Mouse (Mus musculus) kidney, postnatal 10 days (tissue): Measurements from ENCODE around the gene Arsa.
A peak's percentile ranks its signal among the peaks of the same experiment; 100 is the strongest.

Experiments used
- DNase-seq: peaks from one replicate; pipeline ENCODE4 v3.0.0; 2021; ENCODE audit warnings: mixed read lengths

The Arsa gene

GRCm38 (mm10) chr15:89477091-89477491 lies at the start of gene Arsa:
Arsa (minus strand) TSS chr15:89477425.
- DNase-seq, result peak; percentile 66

- DNase-seq, result no peak
Measured at GRCm38 (mm10) chr15:89526776-89527325, 49.6 kb upstream of the Arsa start.

GRCm38 (mm10) chr15:89525896-89526295 lies 48.7 kb upstream of the Arsa start:
- no peak for DNase-seq

DNA sequence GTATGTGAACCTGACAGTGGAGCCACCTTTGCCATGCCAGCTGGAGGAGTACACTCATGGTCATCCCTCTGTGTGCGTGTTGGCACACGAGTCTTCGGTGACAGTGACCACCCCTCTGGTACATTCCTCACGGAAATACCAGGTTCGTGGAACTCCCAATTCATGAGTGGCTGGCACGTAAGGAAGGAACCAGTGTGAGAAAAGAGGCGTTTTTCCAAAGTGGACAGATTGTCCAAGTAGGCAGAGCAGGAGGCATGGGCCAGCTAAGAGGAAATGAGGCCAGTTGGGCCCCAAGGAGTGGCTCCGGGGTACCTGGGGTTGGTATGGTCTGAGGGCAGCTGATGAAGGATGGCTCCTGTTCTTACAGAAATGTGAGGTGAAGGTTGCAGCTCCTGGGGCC lies 48.2 kb upstream of the Arsa start:
- no peak for DNase-seq

DNA sequence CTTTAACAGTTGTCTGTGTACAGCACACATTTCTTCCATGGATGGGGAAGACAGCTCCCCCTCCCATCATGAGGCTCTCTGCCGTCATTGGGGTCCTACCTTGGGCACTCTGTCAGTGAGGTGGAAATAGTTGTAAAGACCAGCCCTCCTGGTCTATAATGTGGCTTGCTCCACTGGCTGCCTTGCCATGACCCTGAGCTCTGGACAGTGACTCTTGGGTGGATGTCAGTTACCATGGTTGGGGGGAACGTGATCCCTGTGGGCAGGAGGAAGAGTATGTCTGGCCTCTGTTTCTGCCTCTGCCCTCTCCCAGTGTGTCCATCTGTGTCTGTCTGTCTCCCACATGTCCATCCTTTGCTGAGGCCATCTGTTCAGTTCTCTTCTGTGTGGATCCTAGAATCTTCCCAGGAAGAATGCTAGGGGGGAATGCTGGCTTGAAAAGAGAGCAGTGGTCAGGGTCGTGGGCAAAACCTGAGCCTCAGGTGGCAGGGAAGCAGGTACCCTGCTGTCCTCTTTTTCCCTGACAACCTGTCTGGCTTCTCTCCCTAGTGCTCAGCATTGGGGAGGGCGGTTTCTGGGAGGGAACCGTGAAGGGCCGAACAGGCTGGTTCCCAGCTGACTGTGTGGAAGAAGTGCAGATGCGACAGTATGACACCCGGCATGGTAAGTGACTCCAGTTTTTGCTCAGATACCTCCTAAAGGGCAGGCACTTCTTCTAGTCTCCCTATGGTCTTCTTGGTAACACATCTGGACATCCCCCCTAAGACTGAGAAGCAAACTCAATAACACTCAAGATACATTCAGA lies 47.6 kb upstream of the Arsa start:
- DNase-seq, result no peak

DNA sequence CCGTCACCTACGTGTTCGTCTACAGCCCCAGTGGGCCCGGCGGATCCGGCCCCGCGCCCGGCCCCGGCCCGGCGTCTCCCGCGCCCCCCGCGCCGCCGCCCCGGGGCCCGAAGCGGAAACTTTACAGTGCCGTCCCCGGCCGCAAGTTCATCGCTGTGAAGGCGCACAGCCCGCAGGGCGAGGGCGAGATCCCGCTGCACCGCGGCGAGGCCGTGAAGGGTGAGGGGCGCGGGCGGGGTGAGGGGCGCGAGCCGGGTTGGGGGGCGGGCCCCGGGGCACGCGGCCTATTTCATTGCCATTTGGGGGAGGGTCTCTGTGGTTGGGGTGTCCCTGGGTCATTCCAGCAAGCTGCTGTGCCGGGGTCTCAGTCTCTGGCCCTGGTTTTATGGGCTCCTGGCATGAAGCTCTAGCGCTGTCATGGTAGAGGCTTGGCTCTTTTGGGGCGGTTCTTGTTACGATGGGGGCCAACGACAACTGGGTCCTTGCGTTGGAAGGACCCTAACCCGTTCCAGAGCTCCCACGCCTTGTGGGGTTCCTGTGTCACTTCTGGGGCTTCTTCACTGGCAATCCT lies 46.9 kb upstream of the Arsa start:
- DNase-seq, result no peak

DNA sequence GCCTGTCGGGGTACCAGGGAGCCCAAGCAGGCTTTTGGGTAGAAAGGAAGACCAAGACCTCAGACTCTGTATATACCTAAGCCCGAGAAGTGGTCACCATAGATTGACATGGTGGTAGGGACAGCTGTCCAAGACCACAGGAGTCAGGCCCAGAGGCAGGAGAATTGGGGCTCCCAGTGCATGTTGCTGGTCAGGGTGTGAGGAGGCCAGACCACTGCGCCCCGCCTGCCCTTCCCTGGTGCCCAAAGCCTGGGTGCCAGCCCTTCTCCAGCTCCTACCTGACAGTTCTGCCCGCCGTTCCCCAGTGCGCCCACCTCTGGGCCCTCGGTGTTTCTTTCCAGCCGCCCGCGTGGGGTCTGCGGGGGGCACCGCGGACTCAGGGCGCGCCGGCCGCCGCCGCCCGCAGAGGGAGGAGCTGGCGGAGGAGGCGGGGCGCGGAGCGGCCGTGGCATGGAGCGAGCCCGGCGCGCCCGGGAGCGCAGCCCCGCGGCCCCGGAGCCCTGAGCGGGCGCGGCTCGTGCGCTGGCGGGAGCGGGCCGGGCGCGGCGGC lies 46.1 kb upstream of the Arsa start:
- DNase-seq, result peak; percentile 34

DNA sequence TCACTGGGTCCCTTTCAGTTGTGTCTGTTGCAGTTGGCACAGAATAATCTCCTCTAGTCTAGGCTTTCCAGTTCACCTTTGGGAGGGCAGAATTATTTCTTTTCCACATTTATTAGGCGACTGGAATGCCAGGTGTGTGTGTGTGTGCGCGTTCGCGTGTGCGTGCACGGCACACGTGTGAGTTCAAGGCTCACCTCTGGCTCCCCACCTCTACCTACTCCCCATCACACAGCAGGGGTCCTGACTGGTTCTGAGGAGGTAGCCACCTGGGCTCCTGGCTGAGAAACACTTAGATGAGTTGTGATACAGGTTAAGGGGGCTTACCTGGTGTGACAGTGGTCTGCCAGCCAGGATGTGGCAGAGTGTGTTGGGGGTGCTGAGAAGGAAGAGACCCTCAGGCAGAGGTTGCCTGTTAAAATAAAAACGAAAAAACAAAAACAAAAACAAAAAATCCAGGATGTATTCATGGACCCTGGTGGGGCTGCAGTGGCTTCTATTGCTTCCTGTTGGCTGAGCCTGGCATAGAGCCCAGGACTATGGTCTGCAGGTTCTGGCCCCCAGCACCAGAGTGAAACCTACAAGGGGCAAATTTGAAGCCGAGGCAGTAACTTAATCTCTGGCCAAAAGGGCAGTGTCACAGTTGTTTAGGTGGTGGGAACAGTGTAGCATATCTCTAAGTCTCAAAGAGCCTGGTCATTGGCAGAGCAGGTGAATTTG lies 45.5 kb upstream of the Arsa start:
- DNase-seq, result peak; percentile 44

- DNase-seq, result no peak
Measured at GRCm38 (mm10) chr15:89521951-89522350, 44.7 kb upstream of the Arsa start.

GRCm38 (mm10) chr15:89512679-89513078 lies 35.5 kb upstream of the Arsa start:
- DNase-seq, result no peak

DNA sequence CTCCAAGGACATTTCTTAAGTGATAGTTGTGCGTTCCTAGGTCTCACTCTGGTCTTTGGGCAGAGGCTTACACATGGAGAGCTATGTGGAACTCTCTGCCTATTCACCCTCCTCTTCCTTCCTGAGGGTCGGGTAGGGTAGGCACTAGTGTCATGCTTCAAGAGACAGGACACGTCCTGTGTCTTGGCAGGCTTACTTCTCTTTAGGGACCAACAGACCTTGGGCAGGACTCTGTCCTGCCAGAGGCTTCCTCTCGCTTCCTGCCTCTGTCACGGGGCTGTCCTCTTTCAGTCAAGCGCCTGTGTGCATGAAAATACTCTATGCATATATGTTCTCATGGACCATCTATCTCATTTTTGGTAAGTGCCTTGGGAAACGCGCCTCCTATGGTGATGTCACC lies 30.5 kb upstream of the Arsa start:
- no peak for DNase-seq

GRCm38 (mm10) chr15:89504838-89505237 lies 27.6 kb upstream of the Arsa start:
- no peak for DNase-seq

DNA sequence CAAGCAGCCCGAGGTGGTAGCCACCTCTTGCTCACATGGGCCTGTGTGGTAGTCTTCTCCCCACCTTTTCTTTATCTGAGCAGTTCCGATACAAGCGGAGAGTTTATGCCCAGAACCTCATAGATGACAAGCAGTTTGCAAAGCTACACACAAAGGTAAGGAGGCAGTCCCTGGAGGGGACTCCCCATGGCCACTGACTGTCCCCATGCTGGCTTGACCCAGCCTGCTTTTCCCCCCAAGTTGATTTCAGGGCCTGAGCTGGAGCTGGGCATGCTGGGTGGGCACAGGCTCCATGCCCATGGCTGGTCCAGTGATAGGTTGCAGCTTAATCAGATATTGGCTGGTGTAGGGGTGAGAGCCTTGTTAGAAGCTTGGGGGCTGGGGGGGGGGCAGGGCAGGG lies 24.1 kb upstream of the Arsa start:
- DNase-seq, result no peak

GRCm38 (mm10) chr15:89500221-89500791 lies 23.1 kb upstream of the Arsa start:
- DNase-seq, result peak; percentile 42

DNA sequence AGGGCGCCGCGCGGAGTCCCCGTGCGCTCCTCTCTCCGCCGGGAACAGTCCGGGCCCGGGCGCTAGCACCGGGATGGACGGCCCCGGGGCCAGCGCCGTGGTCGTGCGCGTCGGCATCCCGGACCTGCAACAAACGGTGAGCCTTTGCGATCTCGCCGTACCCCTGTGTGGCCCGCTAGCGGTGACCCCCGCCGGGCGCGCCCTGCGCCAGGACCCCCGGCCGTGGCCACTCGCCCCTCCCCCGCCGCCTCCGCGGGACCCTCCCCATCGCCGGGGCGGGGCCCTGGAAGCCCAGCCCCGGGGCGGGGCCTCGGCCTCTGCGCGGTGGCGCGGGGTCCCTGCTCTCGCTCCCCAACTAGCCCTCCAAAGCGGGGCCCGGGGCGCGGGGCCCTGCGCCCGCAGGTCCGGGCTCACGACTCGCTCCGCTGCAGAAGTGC lies 22.6 kb upstream of the Arsa start:
- peak; percentile 82 for DNase-seq

GRCm38 (mm10) chr15:89498961-89499688 lies 21.9 kb upstream of the Arsa start, which contains the start of gene Shank3:
Shank3 (plus strand) TSS chr15:89499623.
- DNase-seq, result peak; percentile 67

DNA sequence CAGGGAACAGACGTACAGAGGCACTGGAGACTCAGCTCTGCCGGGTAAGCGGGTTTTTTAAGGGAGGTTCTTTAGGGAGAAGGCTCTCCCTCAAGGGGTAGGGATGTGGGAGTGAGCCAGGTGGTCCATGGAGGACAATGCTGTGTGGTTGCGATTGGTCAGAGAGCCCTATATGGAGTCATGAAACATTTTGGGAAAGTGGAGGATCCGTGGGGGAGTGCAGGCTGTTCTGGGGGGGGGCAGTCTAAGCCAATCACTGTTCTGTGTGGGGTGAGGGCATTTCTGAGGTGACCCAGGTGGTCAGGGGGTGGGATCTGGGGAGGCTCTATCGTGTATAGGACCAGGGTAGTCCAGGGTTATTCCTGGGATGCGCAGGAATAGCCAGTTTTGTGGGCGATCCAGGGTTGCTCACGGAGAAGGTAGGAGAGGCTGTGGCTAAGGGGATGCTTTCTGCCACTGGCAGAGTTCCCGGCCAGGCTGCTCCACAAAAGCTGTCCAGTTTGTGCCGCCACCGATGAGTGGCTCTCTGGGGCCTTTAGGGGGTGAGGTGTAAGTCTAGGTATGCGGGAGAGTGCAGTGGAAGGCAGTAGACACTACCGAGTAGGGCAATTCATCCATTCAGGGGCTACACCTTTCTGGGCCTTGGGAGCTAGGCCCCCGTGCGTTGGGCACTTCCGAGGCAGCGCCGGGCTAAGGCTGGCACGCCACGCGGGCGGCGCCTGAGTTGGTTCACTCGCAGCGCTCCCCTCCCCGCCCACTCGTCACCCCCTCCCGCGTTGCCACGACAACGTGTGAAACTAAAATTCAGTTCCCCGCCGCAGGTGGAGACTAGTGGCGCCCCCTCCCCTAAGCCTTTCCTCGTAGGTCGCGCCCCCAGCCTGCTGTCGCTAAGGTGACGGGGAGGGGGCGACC lies 21.1 kb upstream of the Arsa start:
- peak; percentile 69 for DNase-seq

GRCm38 (mm10) chr15:89497391-89498048 lies 20.3 kb upstream of the Arsa start:
- DNase-seq, result peak; percentile 69

DNA sequence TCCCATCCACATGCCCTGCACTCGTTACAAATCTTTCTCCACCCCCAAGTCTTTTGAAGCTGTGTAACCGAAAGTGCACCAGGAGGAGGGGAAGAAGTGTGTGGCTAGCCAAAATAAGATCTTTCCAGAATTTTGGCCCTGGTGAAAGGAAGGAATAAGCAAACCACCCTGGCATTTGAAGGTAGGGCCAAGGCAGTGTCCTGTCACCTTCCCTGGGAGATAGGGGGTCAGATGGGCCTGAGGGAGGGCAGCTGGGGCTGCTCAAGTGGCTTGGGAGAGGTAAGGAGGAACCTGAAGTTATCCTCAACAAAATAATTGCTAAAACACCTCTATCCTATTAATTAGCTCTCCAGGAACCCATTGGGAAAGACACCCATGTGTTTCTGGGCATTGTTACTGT lies 19.6 kb upstream of the Arsa start:
- DNase-seq, result no peak

GRCm38 (mm10) chr15:89496131-89496530 lies 18.9 kb upstream of the Arsa start:
- DNase-seq, result no peak
